Mouse (Mus musculus): ENCODE results near the gene Htr1a.

Htr1a gene

GRCm38 (mm10) chr13:105443339-105443738 is at the start of gene Htr1a:
Htr1a (plus strand) TSS chr13:105443639.
- DNase-seq (ENCODE audit: low spot score) = no peak

GRCm38 (mm10) chr13:105411535-105412326 is 31.7 kb upstream of the Htr1a start:
- DNase-seq (ENCODE audit: low spot score) = no peak

GRCm38 (mm10) chr13:105412327-105412722 is 31.1 kb upstream of the Htr1a start:
- DNase-seq (ENCODE audit: low spot score) = no peak

- DNase-seq (ENCODE audit: low spot score) = no peak
These were observed 10.3 kb upstream of the Htr1a start for GRCm38 (mm10) chr13:105433141-105433540.

GRCm38 (mm10) chr13:105433630-105434029 is 9.8 kb upstream of the Htr1a start:
- DNase-seq (ENCODE audit: low spot score) = no peak

- DNase-seq (ENCODE audit: low spot score) = peak; percentile 24
These were observed 863 bp upstream of the Htr1a start for GRCm38 (mm10) chr13:105442576-105442975.

- DNase-seq (ENCODE audit: low spot score) = peak; percentile 4
These were observed 415 bp downstream of the Htr1a start for GRCm38 (mm10) chr13:105443871-105444237.

- no peak for DNase-seq (ENCODE audit: low spot score)
These were observed 927 bp downstream of the Htr1a start for GRCm38 (mm10) chr13:105444238-105444894.

GRCm38 (mm10) chr13:105444895-105445281 is 1.4 kb downstream of the Htr1a start:
- no peak for DNase-seq (ENCODE audit: low spot score)

- DNase-seq (ENCODE audit: low spot score) = no peak
These were observed 2.8 kb downstream of the Htr1a start for GRCm38 (mm10) chr13:105446239-105446638.

GRCm38 (mm10) chr13:105447695-105448094 is 4.3 kb downstream of the Htr1a start:
- DNase-seq (ENCODE audit: low spot score) = no peak

GRCm38 (mm10) chr13:105451536-105451935 is 8.1 kb downstream of the Htr1a start:
- no peak for DNase-seq (ENCODE audit: low spot score)

All from testis, postnatal 14 days (tissue).